Mouse (Mus musculus) c-Kit-positive CD71-positive TER-119-negative erythroid progenitor cells, embryonic 14.5 days (primary cell): ENCODE results near the gene Nfkb1.

Experiments
- DNase-seq: peaks from one replicate; pipeline ENCODE4 v3.0.0-alpha.2; 2013; ENCODE audit warnings: low read depth

The Nfkb1 gene

GRCm38 (mm10) chr3:135586060-135586459 is 105.3 kb downstream of the Nfkb1 start:
- DNase-seq, result no peak

- DNase-seq, result peak; percentile 46
Measured at GRCm38 (mm10) chr3:135585482-135585881, 105.9 kb downstream of the Nfkb1 start.

- no peak for DNase-seq
Measured at GRCm38 (mm10) chr3:135582246-135582645, 109.1 kb downstream of the Nfkb1 start.

GRCm38 (mm10) chr3:135581606-135582117 is 109.7 kb downstream of the Nfkb1 start:
- no peak for DNase-seq

GRCm38 (mm10) chr3:135580439-135581275 is 110.7 kb downstream of the Nfkb1 start:
- DNase-seq, result no peak

- no peak for DNase-seq
Measured at GRCm38 (mm10) chr3:135579179-135579578, 112.2 kb downstream of the Nfkb1 start.

- no peak for DNase-seq
Measured at GRCm38 (mm10) chr3:135578588-135579140, 112.7 kb downstream of the Nfkb1 start.

GRCm38 (mm10) chr3:135575126-135575525 is 116.2 kb downstream of the Nfkb1 start:
- no peak for DNase-seq

- DNase-seq, result no peak
Measured at GRCm38 (mm10) chr3:135573051-135573450, 118.3 kb downstream of the Nfkb1 start.

GRCm38 (mm10) chr3:135571540-135571939 is 119.8 kb downstream of the Nfkb1 start:
- DNase-seq, result no peak

- DNase-seq, result no peak
Measured at GRCm38 (mm10) chr3:135568633-135569032, 122.7 kb downstream of the Nfkb1 start.

- no peak for DNase-seq
Measured at GRCm38 (mm10) chr3:135567888-135568287, 123.5 kb downstream of the Nfkb1 start.

GRCm38 (mm10) chr3:135565306-135565705 is 126.0 kb downstream of the Nfkb1 start:
- DNase-seq, result no peak

GRCm38 (mm10) chr3:135564706-135565105 is 126.6 kb downstream of the Nfkb1 start:
- no peak for DNase-seq

GRCm38 (mm10) chr3:135563163-135563689 is 128.1 kb downstream of the Nfkb1 start:
- DNase-seq, result no peak

- no peak for DNase-seq
Measured at GRCm38 (mm10) chr3:135562036-135562435, 129.3 kb downstream of the Nfkb1 start.

- DNase-seq, result no peak
Measured at GRCm38 (mm10) chr3:135556851-135557662, 134.3 kb downstream of the Nfkb1 start.

- no peak for DNase-seq
Measured at GRCm38 (mm10) chr3:135556052-135556587, 135.2 kb downstream of the Nfkb1 start.

GRCm38 (mm10) chr3:135555192-135555591 is 136.2 kb downstream of the Nfkb1 start:
- DNase-seq, result no peak

GRCm38 (mm10) chr3:135552874-135553273 is 138.5 kb downstream of the Nfkb1 start:
- DNase-seq, result no peak

- no peak for DNase-seq
Measured at GRCm38 (mm10) chr3:135547298-135547697, 144.0 kb downstream of the Nfkb1 start.
